Mouse (Mus musculus): ENCODE measurements around the gene Inmt.
"Not testable (repeated sequence)": the region's sequence is repeated elsewhere in the genome, so short reads cannot be mapped to it uniquely, and the experiment has no call there.

Gene Inmt

DNA sequence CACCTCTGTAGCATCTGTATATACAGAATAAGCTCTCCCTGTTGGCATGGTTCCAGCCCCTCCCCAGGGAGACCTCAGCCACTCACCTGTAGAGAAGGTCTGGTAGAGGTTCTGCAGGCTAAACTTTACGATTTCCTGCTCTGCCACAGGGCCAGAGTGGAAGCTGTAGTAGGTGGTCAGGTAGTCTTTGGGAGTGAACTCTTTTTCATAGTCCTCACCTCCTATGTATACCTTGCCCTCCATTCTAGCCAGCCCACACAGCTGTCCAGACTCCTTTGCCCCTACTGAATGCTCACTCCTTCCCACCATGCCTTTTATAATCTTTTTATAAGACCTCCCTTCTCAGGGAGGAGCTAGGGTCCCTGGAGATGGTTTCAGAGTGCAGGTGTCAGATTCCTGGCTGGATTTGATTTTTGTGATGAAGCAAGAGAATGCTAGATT is at the start of gene Inmt:
Gene Inmt (minus strand): TSS at position 303 of the 441 bp plus-strand sequence.
- DNase-seq (ENCODE audit: inconsistent age in 2 of 2, low spot score in 1 of 2), result no peak

DNA sequence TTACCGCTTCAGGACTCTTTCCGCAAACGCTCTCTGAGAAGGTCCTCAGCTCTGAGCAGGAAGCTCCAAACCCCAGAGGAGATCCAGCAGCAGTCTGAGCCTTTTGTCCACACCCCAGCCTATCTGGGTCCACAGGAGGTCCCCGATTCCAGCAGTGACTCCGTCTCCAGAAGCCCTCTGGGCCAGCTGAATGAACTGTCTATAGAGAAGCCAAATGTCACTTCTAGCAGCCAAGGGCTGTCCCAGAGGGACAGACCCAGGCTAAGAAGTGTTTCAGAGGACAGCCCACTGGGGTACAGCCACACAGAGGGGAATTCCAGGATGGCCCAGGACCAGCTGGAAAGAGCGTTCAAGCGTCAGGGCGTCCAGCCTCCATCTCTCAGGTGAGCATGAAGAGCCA is 49.1 kb upstream of the Inmt start:
- DNase-seq (ENCODE audit: inconsistent age in 2 of 2, low spot score in 1 of 2), result no peak

DNA sequence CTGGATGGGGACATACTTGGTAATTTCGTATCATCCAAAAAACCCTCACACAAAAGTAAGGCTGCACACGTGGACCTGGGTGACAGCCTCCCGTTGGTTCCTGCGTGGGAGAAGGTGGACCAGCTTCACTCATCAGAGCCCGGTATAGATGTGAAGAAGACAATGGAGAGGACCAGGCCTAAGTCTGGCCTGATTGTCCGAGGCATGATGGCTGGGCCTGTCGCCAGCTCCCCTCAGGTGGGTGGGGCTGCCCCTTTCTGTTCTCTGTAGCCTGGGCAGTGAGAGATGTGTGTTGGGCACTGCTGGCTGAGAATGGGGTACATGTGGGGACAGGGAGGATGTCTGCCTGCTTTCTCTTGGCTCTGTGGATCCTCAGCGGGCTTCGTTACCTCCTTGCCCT is 43.4 kb upstream of the Inmt start:
- DNase-seq (ENCODE audit: inconsistent age in 2 of 2, low spot score in 1 of 2), result no peak

DNA sequence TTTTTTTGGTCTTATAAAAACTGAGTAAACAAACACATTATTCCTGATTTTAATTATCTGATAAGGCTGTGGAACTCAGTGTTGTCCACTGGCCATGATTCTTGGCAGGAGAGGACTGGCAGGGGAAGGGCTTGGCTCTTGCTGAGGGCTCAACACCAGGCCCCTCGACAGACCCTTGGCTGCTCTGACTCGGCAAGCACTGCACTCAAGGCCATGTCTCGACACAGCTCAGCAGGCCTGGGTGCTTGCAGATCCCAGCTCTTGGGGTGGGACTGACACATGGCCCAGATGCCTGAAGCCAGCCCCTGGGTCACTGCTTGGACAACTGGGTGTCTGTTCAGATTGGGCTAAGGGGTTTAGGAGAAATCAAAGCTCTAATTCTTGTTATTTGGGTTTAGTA is 39.7 kb upstream of the Inmt start:
- DNase-seq (ENCODE audit: inconsistent age in 2 of 2, low spot score in 1 of 2), result peak in 1 of 2 experiments; percentile 35

DNA sequence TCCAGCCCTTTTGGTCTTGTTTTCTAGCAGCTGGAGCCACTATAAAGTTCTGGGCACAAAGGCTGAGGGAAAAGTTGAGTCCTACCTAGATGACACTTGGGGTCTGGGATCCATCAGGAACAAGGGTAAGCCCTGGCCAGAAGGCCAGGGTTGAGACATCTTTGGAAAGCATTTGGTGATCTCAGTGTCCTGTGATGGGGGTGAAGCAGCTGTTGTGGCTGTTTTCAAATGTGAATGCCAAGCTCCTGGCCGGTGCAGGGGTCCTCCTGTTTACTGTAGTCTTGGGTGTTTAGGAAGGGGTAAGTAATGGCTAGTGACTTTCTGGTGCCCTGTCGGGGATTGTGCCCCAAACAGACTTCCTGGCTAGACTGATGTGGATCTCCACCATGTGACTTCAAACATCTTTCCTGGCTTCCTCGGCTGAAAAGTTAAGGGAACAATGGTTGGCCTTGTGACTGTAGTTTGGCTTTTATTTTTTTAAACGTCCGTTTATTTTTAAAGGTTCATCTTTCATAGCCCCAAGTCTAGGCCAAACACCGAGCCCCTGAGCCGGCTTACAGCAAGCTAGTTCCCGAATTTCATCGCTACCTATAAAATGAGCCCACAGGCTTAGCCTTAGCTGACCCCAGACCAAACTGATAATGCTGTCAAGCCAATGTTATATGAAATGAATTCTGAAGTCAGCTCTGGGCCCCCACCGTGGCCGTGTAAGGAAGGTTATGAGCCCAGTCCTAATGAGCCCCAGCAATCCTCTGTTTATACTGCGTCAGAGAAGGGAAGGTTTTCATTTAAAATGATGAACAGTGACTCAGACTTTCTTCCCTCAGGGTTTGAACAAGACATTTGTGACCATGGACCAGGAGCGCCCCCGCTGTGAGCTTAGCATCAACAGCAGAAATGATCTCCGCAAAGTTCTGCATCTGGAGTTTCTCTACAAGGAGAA is 35.9 kb upstream of the Inmt start:
- DNase-seq (ENCODE audit: inconsistent age in 2 of 2, low spot score in 1 of 2), result no peak

DNA sequence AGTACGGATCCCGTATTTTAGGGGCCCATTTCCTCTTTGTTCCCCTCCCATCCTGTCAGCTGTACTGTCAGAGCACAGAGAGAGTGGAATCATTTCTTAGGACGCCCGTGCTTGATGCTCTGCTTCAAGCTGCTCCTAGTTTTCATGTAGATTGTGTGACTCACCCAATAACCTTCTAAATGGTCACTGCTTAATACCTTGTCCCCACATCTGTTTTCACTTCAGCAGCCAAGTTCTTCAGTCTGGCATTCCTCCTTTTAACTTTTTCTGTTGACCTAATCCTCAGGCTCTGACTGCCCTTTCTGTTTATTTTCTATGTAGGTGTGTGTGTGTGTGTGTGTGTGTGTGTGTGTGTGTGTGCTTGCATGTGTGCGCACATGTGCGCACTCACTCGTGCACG is 32.9 kb upstream of the Inmt start:
- DNase-seq (ENCODE audit: inconsistent age in 2 of 2, low spot score in 1 of 2), result no peak

DNA sequence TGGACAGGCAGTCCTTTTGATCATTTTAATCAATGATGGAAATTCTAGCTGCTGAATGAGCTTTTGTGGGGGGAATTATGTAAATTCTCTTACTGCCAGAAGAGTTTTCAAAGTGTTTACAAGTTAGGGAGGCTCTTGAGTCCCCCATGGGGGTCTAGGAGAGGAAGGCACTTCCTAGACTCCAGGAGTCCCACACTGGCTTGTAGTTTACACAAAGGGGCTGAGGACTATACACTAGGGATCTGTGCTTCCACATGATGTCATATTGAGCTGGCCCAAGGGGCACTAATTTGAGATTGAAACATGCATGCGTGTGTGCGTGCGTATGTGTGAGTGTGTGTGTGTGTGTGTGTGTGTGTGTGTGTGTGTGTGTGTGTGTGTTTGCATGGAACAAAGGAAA is 29.1 kb upstream of the Inmt start:
- DNase-seq (ENCODE audit: inconsistent age in 2 of 2, low spot score in 1 of 2), result peak in 1 of 2 experiments; percentile 19

DNA sequence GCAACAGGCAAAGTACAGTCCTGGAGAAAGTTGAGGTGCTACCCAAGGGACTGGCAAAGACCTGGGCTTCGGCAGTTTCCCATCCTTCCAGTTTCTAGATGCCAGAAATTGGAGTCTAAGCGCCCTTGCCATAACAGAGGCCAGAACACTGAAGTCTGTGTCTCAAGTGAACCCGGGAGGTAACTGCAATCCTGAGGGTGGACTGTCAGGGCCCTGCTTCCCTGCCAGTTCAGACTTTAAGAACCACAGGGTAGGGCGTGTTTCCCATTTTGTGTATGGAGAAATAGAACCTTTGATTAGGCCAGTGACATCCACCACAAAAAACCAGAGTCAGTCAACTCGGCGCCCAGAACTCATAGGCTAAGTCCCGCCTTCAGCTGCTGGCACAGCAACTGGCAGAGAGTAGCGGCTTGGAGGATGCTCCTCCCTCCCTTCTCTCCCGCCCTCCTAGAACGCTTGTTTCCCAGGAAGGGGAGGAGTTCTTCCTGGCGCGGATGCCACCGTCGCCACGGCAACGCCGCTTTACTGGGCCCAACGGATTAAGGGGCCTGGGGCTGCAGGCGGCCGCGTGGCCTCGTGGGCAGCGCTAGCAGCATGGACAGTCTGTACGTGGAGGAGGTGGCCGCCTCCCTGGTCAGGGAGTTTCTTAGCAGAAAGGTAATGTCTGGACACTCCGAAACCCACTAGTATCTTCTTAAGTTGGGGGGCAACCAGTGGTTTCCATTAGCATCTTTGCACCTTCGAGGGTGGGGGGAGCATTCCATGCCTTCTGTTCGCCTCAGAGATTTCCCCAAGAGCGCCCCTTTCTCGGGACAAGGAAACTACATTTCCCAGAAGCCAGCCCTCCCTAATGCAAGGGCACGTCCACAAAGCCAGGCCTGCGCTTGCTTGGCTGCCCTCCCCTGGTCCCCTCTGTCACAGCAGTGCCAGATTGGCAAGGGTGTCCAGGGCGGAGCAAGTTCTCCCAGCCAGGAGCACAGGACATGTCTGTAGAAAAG is 28.4 kb upstream of the Inmt start, which contains the start of gene Mindy4:
Gene Mindy4 (plus strand): TSS at position 471 of the 998 bp plus-strand sequence.
- DNase-seq (ENCODE audit: inconsistent age in 2 of 2, low spot score in 1 of 2), result peak; percentile 93 to 96

DNA sequence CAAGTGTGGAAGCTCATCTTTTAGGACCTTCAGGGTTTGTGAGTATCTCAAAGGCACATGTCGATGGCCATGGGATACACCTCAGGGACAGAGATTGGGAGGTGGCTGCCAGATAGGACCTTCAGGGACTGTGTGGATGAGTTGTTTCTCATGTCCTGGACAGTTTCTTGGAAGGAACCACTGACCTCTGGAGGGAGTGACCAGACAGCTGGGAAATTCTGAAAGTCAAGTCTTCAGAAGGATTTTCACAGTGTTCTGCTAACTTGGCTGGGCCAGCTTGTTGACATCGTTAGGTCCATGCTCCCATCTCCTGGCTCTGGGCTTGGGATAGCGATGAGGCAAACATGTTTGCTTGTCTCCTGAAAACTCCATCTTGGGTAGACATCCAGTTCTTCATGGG is 24.2 kb upstream of the Inmt start:
- no peak for DNase-seq (ENCODE audit: inconsistent age in 2 of 2, low spot score in 1 of 2)

DNA sequence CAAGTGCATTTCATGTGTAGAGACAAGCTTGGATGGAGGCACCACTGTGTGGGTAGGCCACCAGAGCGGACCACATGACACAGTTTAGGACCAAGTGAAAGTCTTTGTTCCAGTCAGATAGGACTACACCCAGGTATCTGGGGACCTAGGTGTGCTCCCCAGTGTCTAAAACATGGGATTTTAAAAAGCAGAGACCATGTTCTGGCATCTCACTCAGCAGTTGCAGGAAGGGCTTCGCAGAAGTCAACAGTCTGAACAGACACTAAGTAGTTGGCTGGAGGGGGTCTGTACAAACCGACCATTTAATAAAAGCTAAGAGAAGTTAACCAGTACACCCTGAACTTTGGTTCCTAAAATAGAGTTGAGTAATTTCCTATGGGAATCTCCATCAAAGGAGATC is 18.3 kb upstream of the Inmt start:
- no peak for DNase-seq (ENCODE audit: inconsistent age in 2 of 2, low spot score in 1 of 2)

DNA sequence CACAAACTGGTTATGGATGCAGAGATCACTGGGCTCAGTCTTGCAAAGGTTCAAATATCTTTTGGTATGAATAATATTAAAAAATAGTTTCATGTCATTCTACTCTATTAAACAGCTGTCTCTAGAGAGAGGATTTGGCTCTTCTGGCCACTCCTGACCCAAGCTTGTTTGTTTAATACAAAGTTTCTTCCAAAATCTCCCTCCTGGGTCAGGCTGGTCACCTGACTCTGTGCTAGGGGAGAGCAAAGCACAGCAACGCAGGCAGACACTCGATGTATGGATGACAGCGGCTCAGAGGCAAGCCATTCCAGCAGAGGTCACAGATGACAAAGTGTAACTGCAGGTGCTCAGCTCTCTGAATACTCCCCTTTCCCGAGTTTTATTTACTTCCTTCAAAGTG is 16.7 kb upstream of the Inmt start:
- DNase-seq (ENCODE audit: inconsistent age in 2 of 2, low spot score in 1 of 2), result no peak

DNA sequence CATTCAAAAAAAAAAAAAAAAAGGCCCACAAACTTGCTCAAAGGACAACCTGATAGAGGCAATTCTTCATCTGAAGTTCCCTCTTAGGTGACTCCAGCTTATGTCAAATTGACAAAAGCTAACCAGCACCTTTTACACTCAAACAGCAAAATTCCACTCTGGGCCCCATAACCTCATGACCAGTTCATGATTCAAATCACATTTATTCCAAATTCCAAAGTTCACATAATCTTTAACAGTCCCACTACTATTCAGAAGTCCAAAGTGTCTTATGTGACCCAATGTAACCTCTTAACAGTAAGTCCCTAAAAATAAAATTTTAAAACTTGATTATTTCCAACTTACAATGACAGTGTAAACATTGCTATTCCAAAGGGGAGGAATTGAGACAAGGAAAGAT is 14.6 kb upstream of the Inmt start:
- no peak for DNase-seq (ENCODE audit: inconsistent age in 2 of 2, low spot score in 1 of 2)

DNA sequence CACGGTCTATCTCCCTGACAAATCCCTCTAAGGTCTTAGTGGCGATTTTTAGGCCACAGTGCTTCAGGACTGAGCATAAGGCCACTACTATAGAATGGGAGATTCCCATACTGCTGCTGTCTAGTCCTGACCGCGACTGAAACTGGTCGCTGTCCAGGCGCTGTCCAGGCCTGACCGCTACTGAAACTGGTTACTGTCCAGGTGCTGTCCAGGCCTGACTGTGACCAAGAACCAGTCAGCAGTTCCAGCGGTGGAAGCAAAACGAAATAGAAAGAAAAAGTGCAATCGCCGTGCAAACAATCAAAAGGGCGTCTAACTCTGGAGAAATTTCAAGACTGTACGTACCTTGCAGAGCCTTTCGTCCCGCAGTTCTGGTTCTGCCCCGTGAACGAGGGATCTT is 13.0 kb upstream of the Inmt start:
- not testable (repeated sequence) for DNase-seq (ENCODE audit: inconsistent age in 2 of 2, low spot score in 1 of 2)

DNA sequence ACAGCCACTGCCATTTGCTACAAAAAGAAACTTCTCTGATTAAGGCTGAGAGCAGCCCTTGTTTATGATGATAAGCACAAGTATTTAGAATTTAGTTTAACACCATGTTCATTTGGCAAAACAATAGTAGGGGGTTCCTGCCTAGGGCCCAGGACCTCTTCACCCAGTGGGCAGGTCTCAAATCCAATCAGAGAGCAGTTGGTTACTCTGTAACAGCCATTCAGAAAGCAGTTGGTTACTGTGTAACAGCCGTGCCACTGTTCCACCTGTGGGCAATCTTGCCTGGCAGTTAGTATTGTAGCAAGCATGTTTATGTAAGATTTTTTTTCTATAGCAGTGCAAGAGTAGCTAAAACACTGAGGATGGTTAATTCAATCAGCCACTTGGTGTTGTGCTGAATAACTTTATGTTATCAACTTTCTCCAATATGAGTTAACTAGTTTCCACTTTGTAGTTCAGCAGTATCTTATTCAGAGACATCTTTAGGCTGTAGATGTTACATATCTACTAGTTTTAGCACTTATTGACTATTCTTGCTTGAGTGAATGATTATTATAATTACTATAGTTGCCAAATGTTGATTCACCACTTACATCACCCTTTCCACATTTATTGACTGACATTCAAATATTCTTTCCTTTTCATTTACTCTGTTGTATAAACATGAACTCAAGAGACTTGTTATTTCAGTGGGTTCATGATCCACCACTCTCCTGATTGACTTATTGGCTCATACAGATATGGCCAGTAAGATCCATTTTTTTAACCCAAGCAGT is 8.0 kb upstream of the Inmt start:
- DNase-seq (ENCODE audit: inconsistent age in 2 of 2, low spot score in 1 of 2), result no peak

DNA sequence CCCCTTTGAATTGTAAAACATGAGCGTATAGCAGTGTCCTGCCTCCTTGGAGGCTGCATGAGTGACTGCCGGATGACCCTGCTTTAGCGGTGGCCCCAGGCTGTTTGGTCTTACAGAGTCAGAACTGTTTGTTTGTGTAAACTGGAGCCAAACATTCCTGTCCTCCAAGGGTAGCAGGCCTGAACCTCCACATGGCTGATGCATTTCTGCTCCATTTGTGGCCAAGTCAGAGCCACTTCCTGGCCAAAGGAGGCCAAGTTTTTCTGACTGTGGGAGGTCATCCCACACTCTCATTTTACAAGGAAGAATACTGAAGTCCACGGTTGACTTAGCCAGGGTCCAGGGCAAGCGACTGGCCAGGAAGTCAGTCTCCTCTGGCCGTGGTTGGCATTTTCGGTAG is 4.7 kb upstream of the Inmt start:
- no peak for DNase-seq (ENCODE audit: inconsistent age in 2 of 2, low spot score in 1 of 2)

DNA sequence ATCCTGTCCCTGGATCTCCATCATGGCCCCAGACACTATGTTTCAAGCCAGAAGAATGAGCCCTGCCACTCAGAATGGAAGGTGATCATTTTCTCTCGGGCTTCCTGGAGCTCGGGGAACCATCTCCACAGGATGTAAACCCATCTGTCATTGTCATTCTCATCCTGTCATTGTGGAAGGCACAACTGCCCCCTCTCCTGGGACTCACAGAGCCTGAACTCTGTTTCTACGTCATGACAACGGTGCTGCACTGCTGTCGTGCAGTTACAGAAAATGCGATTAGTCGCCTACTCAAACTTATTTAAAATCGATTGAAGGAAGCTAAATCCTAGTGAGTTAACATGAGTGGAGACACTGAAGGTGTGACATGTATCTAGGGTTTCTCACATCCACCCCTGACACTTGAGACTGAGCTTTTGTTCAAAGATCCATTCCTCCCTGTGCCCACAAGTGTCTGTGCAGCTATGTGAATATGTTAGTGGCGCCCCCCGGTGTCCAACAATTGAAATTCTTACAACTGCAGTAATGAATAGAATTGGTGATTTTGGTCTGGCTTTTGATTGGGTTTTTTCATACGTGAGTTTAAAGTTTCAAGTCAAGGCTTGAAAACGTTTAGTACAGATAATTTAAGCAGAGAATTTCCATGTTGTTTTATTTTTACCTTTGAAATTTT is 2.4 kb upstream of the Inmt start:
- DNase-seq (ENCODE audit: inconsistent age in 2 of 2, low spot score in 1 of 2), result peak in 1 of 2 experiments; percentile 52

DNA sequence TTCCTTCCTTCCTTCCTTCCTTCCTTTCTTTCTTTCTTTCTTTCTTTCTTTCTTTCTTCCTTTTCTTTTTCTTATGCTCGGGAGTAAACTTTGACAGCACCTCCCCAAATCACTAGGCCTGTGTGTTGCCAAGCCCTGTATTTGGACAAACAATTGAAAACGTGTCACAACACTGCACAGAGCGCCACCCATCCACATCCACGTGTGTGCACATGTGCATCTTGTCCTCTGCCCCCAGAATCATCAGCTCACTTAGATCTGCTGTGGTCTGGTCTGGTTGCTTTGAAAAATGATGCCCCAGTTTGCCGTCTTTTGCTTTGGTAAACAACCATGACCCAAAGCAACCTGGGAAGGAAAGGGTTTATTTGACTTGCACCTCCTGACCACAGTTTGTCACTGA is 1.0 kb upstream of the Inmt start:
- DNase-seq (ENCODE audit: inconsistent age in 2 of 2, low spot score in 1 of 2), result no peak

DNA sequence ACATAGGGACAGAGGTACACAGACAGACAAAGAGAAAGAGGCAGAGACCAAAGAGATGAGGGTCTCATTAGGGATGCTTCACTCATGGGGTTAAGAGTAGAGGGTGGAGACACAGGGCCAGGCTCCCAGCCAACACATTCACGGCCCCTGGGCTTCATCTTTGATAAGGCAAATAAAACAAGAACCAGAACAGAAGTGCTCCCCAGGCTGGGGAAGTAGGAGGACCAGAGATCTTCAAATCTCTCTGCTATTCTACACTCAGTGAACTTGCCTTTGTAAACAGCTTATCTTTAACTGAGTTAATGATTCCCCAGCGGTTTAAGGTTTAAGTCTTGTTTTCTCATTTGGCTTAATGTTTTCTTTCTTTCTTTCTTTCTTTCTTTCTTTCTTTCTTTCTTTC is 613 bp upstream of the Inmt start:
- DNase-seq (ENCODE audit: inconsistent age in 2 of 2, low spot score in 1 of 2), result no peak

DNA sequence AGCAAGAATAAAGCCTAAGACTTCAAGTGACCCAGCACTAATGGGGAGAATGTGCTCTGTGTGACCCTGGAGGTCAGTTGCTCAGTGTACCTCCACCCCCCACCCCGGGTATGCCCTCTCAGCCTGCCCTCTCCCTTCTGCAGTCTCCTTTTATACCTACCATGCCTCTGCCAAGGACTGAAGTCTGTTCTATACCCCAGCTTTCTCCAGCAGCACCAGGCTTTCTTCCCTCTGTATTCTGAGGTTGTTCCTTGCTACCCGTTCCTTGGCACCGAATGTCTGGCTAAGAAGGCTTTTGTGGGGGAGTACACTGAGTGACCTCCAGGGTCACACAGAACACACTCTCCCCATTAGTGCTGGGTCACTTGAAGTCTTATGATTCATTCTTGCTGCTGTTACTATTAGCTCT is 898 bp downstream of the Inmt start:
- peak in 1 of 2 experiments; percentile 23 for DNase-seq (ENCODE audit: inconsistent age in 2 of 2, low spot score in 1 of 2)

DNA sequence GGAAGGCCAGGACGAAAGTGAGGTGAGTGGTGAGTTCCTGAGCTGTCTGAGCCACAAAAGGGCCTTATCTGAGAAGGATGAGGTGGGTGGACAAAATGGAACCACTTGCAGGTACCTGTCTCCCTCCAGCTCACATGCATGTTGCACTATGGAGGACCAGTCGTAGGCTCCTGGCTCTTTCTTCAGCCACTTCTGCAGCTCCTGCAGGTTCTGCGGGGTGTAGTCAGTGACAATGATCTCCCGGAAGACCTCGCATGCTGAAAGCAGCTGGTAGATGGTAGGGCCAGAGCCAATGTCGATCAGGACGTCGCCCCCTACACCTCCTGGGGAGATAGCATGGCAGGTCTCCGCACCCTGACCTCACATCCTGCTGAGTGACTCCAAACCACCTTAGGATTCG is 1.7 kb downstream of the Inmt start:
- DNase-seq (ENCODE audit: inconsistent age in 2 of 2, low spot score in 1 of 2), result no peak

Data from adrenal gland, adult (tissue).